Mouse (Mus musculus) granulocyte monocyte progenitor cell, adult 5-6 weeks (primary cell): ENCODE data around the gene Mta3. TPM values are rescaled to one million over a fixed set of nuclear protein-coding genes. Genes with fewer than 3 reads are reported as not detected.
A peak's percentile ranks its signal among the peaks of the same experiment; 100 is the strongest.

ENCODE experiments used
- ATAC-seq: replicated peaks from 2 replicates; pipeline ENCODE4 v1.8.0; 2016; ENCODE audit warnings: mild to moderate bottlenecking, moderate TSS enrichment, inconsistent platforms; ENCODE audit not compliant: poor library complexity, severe bottlenecking
- total RNA-seq, 2 experiments: library from RNA; stranded (forward) in 1 of 2; stranded (reverse) in 1 of 2; fragments of 200-712, 200-1000 nt in 1 of 2; fragments of >200 nt in 1 of 2; fragmentation: Nextera tagmentation in 1 of 2; gene quantifications; 2 replicates each; pipeline ENCODE4 v1.2.3; 2014 to 2017

The Mta3 gene
- total RNA-seq, 2 experiments from 2014 or later, result 21.1 to 21.3 TPM

DNA sequence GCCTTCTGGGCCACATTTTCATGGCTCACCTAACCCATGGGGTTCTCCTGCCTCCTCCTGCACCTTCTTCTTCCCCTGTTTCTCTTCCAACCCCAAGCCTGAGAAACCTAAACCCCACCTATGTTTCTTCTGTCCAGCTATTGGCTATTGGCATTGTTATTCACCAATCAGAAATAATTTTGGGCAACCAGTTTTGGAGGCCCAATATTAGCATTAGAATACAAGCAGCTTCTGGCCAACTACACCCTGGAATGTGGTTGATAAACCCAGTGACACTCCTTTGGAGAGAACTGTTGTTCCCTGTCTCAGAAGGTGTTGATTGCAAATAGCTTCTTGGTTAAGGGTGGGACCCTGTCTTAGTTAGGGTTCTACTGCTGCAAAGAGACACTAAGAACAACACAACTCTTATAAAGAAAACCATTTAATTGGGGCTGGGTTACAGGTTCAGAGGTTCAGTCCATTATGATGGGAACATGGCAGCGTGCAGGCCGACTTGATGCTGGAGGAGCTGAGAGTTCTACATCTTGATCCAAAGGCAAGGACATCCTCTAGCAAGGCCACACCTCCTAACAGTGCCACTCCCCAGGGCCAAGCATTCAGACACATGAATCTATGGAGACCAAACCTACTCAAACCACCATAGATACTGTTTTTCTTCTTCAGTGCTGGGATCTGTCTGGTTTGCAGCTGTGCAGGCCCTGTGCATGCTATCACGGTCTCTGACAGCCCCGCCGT lies 44.4 kb downstream of the Mta3 start:
- ATAC-seq, result no peak

DNA sequence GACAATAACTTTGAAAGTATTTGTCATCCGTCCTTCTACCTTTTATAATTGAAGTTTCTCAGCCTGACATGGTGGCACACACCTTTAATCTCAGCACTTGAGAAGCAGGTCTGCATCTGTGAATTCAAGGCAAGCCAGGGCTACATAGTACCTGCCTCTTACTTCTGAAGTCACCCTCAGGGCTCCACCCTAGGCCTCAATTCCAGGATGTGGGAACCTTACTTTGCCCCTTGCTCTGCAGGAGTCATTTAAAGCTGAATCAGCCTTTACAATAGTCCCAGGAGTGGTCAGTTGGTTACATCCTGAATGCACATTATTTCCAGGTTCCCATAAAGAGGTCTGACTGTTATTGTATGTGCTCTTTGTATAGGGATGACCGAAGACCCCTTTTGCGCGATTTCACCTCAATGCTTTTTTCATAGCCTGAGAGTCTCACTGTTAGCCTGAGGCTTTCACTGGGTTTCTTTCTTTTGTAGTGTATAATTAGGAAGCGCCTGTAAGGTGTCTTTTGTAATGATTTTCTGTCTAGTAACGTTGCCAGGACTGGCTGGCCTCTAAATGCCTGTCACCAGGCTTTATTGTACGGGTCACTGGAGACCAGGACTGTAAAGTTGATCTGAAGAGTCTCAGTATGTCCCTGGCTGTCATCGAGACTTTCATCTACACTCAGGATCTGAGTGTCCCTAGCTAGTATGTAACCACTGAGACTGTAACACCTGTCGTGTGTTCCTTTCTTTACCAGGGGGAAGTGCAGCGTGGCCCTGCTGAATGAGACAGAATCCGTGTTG lies 47.3 kb downstream of the Mta3 start:
- ATAC-seq, result no peak

DNA sequence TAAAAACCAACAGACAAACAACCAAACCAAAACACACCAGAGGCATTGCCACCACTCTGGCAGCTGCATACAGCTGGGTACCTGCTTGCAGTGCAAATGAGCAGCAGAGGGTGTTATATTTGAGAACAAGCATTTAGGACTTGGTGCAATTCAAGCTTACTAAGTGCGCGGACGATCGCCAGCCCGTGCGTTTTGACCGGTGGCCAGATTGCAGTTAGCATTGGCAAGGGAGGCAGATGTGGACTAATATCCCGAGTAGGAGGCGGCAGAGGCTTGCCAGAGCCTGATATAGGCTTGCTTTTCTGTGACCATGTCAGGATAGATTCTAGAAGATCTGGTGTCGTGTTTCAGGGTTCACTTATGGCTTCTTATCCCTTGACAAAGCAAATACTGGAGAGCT lies 52.1 kb downstream of the Mta3 start:
- ATAC-seq, result no peak

DNA sequence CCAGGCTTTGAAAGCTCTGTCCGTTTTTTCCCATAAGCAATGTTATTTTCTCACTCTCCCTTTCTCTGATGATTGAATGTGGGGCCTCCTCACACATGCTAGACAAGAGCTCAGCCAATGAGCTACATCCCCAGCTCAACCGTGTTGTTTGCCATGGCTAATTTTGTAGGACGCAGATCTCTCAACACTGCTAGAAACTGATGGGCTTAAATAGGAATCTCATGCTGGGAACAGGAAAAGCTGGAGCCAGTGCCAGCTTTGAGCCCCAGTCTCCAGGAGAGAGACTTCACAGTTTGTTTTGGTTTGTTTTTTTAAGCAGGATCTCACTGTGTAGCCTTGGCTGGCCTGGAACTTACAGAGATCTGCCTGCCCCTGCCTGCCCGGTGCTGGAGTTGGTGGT lies 53.6 kb downstream of the Mta3 start:
- ATAC-seq, result no peak

DNA sequence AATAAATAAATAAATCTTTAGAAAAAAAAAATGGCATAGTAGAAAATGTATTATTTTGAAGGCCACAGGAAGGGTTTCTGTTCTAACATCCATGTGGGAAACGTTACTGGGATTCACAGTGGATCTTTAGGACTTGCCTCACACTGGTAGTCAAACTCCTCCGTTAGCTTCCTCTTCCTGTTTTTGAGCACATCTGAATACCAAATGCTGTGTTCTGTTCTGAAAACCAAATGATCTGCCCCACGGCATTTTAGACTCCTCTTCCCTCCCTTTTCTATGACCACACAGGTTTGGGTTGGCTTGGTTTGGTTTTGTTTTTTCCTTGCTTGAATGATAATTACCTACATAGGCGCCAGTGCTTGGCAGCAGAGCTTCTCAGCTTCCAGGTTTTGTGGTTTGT lies 58.6 kb downstream of the Mta3 start:
- peak; percentile 78 for ATAC-seq

DNA sequence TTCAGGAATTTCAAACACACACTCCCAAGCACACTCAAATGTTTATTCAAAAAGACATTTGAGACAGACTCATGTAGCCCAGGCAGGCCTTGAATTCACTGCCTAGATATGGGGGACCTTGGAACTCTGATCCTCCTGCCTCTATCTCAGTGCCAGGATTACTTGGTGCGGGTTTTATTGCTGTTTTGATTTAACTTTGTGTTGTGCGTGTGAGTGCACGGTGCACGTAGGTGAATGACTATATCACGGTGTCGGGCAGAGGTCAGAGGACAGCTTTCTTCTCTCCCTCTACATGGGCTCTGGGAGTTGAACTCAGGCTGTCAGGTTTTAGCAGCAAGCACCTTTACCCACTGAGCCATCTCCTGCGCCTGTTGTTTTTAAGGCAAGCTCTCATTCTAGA lies 61.1 kb downstream of the Mta3 start:
- no peak for ATAC-seq

DNA sequence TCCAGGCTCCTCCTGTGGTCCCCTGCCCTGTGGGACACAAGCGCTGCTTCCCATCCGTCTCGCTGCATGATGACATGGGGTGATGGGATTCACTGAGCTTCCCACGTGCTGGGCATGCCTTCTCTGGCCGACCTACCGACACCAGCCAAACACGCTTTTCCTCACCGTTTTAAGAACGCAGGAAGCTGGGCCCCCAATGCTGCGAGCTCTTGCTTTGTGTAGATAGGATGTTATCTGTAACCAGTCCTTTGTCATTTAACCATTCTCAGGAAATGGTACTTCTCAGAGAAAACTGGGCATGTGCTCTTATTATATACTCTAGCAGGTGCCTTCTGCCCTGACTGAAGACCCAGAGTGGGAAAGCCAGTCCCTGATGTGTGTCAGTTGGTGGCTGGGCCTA lies 62.3 kb downstream of the Mta3 start:
- ATAC-seq, result no peak

DNA sequence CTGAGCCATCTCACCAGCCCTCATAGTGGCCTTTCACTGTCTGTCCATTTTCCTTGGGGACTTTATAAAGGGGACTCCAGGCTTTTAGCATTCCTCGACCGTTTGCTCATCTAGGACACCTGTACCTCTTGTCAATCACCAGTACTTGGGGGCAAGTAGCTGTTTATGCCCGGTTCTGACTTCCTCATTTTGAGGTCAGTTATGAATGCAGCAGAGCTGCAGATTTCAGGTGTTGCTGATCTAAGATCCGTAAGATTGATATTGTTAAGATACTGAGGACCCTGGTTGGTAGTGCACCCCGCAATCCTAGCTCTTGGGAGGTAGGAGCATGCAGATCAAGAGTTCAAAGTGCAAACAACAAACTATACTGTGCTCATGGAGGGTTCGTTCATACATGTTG lies 64.4 kb downstream of the Mta3 start:
- 0 out of 2 replicates have a peak, but pooled peaks have one; percentile 16 for ATAC-seq

DNA sequence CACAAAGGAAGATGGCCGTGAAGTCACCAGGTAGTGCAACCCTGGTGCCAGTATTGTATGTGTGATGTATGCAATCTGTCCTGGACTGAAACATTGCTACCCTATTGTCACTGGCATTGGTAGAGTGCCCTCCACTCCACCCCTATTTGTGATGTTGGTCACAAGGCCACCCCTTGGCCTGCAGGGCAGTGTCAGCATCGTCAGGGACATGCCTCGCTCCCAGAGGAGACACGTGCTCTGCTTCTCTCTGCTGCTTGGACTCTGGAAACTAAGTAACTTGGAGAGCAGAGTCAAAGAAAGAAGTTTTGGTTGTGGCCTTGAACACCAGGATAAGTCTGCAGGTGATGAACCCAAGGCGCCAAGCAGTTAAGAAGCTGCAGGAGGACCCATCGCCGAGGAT lies 65.0 kb downstream of the Mta3 start:
- ATAC-seq, result no peak

DNA sequence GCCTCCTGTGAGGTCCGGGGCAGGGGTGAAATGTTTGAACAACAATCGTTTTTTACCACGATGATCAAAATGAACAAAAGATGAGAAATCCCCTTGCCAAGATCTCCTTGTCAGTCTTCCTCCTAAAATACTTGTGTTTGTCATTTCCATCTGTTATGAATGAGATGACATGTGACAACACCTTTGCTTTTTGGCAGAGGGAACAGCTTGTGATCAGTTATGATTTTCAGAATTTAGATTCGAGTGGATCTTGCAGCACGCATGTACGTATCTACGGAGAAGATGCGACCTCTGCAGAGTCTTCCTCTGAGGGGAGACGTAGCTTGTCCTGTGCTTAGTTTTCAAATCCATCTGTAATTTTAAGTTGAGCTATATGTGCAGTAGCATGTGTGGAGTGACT lies 66.1 kb downstream of the Mta3 start:
- ATAC-seq, result no peak

DNA sequence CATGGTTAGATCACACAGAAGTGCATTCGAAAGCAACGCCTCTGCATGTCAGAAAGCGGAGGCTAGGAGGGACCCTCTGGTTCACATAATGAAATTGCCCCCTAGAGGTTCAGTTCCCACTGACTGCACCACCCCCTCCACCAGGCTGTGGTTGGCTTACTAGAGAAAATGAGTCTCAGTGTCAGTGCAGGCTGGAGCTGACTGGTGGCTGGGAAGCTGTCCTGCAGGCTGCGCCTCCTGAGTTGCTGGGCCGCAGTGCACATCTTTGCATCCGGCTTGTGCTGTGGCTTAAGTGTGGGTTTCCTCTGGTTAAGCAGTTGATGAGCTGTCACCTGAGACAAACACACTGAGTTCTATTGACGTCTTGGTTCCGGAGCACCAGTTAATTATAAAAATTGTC lies 66.7 kb downstream of the Mta3 start:
- ATAC-seq, result peak; percentile 96

DNA sequence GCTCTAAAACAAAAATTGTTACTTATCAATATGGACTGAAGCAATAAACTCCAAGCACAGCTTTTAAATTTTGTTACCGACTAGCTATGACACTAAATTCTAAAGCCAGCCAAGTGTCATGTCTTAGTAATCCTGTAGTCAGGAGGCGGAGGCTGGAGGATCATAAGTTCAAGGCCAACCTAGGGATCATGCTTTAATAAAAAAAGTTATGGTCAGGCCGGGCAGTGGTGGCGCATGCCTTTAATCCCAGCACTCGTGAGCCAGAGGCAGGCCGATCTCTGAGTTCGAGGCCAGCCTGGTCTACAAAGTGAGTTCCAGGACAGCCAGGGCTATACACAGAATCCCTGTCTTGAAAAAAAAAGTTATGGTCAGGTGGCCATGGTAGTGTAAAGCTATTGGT lies 71.0 kb downstream of the Mta3 start:
- no peak for ATAC-seq

DNA sequence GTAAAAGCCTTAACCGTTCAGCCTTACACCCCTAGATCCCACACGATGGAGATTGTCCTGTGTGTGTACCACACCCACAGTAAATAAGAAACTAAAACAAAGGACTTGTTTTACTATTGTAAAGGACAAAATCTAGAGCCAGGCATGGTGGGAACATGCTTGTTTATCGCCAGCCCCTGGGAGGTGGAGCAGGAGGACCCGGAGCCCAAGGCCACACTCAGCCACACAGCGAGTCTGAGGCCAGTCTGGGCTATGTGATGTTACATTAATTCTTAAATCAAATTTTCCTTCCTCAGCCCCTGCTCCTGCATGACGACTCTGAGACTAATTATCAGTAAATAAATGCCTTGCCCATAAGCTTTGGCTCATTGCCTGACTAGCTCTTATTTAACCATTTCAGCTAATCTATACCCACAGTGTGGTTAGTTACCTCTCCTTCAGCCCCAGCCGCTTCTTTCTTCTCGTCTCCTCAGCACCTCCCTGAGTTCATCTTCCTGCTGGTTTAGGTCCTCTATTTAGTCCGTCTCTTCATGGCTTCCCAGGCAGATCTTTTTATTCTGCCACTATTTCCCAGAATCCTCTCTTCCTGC lies 71.6 kb downstream of the Mta3 start:
- no peak for ATAC-seq

DNA sequence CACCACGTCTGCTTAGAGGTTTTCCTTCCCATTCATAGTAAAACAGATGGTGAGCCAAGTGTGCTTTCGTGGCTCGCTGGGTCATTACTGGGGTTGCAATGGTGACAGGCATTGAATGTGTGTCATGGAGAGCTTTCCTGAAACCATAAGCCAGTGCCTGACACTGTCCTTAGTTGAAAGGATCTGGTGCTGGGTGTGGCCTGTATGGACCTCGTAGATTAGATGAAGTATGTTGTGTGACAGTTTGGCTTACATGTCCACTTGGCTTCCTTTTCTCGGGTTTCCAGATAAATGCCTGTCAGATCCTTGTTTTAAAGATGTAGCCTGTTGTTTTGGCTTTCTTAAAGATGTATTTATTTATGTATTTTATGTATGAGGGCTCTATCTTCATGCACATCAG lies 74.3 kb downstream of the Mta3 start:
- ATAC-seq, result no peak

DNA sequence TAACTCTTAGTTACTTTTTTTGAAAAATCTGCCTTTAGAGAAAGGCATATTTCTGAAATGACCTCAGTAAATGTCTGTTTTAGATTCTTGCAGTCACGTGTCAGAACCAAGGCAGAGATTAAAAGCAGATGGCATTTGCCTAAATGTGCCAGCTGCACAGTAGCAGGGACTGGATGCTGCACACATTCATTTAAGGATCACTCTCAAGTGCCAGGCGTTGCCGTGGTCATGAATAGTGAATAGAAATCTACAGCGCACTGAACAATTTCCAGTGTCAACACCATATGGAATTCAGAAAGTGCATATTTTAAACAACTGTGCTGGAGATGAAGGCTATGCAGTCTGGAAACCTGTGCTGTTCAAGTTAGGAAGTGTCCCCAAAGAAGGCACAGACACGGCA lies 76.8 kb downstream of the Mta3 start:
- no peak for ATAC-seq

DNA sequence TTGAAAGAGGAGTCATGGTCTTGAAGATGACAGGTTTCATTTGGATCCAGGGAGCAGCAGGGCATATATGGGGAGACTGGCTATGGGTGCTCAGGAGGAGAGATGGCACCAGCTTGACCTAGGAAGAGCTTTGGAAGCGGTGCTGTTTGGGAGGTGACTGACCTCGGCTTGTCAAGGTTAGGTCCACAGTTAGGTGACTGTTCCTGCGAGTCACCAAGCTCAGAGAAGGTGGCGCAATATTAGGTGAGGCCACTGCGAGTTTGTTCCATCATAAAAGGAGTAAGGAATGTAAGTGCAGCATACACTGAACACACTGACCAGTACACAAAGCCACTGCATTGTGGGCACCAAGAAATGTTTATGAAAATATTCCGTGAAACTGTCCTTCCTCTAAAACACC lies 80.5 kb downstream of the Mta3 start:
- 0 out of 2 replicates have a peak, but pooled peaks have one; percentile 17 for ATAC-seq

DNA sequence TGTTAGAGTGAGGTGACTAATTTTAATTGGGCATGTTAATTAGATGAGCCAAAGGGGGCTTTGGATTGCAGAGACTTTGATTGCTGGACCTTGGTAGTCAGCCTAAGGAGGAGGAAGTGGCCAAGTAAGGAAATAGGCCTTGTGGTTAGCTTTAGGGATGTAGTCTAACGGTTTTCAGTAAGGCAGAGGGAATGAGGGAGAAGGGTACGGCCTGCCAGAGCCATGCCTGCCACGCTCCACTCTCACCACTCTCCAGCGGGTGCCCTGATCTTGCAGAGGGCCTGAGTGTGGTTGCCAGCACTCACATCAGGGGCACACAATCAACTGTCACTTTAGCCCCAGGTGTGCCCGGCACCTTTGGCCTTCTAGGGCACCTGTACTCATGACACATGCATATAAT lies 84.2 kb downstream of the Mta3 start:
- ATAC-seq, result peak; percentile 90

DNA sequence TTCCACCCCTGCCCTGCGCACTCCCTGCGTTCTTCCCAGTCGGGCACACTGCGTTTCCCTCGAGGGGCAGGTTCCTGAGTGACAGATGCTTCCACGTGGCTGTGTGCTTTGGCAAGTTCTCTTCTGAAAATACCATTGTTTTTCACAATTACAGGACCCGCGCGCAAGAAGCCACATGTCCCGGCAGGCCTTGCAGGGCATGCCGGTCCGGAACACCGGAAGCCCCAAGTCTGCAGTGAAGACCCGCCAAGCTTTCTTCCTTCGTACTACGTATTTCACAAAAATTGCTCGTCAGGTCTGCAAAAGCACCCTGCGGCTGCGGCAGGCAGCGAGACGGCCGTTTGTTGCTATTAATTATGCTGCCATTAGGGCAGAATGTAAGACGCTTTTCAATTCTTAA lies 86.4 kb downstream of the Mta3 start:
- ATAC-seq, result no peak

DNA sequence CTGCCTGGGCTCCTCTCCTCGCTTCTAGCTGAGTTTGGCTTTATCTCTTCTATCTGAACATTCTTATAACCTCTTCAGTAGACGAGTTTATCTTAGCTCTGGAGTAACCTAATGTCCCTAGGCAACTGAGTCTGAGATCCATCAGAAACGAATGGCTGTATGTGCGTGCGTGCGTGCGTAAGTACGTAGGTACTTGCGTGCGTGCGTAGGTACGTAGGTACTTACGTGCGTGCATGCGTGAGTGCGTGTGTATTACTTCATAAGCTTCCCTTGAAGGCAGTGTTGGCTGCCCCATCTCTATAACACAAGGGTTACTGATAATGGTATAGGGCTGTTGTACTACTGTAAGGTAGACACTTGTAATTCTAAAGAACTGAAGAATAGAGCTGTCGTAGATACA lies 89.2 kb downstream of the Mta3 start:
- ATAC-seq, result no peak

DNA sequence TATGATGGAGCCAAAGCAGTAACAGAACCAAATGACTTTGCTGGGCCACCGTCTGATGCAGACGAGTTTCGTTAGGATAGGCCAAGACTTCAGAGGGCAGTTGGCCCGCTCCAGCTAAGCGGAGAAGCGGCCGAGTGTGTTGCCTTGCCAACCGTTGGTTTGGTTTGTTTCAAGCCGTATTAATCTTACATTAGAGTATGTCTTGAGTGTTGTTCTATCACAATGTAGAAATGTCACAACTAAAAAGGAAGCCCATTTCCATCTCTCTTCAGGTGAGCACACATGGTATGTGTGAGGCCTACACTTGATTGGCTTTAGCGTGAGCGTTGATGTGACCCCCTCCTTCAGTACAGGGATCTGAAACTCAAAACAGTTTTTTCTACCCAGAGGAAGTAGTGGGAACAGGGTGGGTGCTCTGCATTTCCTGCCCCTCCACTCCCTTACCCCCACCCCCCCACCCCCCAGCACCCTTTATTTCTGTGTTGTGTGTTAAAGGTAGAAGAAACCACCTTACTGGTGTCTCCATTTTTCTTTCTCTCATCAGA lies 93.6 kb downstream of the Mta3 start:
- ATAC-seq, result peak; percentile 76

DNA sequence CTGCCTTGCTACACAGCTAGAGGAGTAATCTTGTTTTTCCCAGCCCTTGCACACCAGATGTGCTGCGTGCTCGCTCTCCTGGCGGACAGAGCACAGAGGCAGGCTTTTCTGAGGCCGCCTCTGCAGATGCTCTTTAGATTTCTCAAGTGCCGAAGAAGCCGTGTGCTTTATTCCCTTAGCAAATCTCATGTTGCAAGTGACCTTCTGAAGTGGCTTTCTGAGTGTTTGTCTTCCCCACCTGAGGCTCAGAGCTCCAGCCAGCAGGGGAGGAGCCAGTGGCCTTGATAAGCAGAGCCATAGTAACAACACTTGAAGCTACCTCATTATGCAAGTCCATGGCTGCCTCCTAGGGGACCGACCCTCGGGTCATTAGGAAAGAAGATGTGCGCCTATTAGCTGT lies 98.0 kb downstream of the Mta3 start:
- no peak for ATAC-seq
